Mouse (Mus musculus) embryonic fibroblast, embryonic 13.5 days (primary cell): ENCODE results near the gene Cdc26.

Experiments
- CTCF ChIP-seq: IDR thresholded peaks from 2 replicates; pipeline ENCODE4 v1.5.1; 2011; ENCODE audit warnings: mild to moderate bottlenecking, control low read depth, low read length, moderate library complexity, borderline replicate concordance; ENCODE audit not compliant: insufficient read depth
- POLR2A ChIP-seq: IDR thresholded peaks from 2 replicates; pipeline ENCODE4 v1.6.1; 2011; ENCODE audit warnings: low read depth, mild to moderate bottlenecking, control low read depth, low read length, moderate library complexity

GRCm38 (mm10) chr4:62367586-62367985, 40.9 kb downstream of the Cdc26 start:
- TF ChIP-seq POLR2A (no peak), CTCF (no peak)
